Mouse (Mus musculus): ENCODE data around the gene Fate1. TPM values are rescaled to one million over a fixed set of nuclear protein-coding genes. Genes with fewer than 3 reads are reported as not detected.

The Fate1 gene
- total and polyA plus RNA-seq, 3 experiments = not detected

DNA sequence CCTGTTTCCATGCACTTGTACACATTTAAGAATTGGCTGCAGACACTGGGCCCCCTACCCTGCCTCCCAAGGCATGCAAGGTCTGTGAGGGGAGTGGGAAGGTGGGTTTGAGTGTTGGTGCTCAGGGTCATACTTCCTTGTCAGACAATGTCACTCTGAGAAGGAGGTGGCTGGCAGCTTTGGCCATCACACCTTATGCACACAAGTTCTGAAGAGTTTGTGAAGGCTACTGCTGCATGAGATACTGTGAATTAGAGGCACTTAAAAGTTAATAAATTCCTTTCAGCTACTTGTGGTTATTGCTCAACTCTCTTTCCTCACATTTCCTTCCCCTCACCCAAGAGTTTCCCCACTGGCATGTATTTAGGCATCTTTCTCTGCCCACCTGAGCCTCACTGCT, 37.1 kb downstream of the Fate1 start:
- H3K9ac ChIP-seq (ENCODE audit: control insufficient read depth, low read depth, low read length, poor library complexity, severe bottlenecking) = no peak overlapping the region
- no peaks in the 10 kb centered on the region for H3K27me3 ChIP-seq (ENCODE audit: control insufficient read depth in 1 of 2, insufficient read depth in 2 of 2, low read length in 2 of 2)
- no peaks in the 10 kb centered on the region for H3K4me1 ChIP-seq (ENCODE audit: control insufficient read depth in 1 of 2, insufficient read depth in 2 of 2, low read length in 2 of 2)
- no peak for TF ChIP-seq TCF12 (IDR thresholded peaks at IDR 0.05; ENCODE audit: low read depth, low read length)
- TF ChIP-seq CHD2 (IDR thresholded peaks at IDR 0.05; ENCODE audit: low read length) = no peak
- no peak for TF ChIP-seq CTCF (IDR thresholded peaks at IDR 0.05 in 2 of 3, conservative IDR thresholded peaks at IDR 0.05 in 1 of 3; ENCODE audit: control insufficient read depth in 1 of 3, insufficient read depth in 1 of 3, low read depth in 2 of 3, low read length in 3 of 3, poor library complexity in 1 of 3, severe bottlenecking in 1 of 3)
- TF ChIP-seq RCOR1 (IDR thresholded peaks at IDR 0.05; ENCODE audit: low read depth, low read length) = no peak
- TF ChIP-seq MEF2A (IDR thresholded peaks at IDR 0.05; ENCODE audit: extremely low read depth, insufficient replicate concordance, low read depth, low read length, poor library complexity, severe bottlenecking) = no peak
- TF ChIP-seq MAX (IDR thresholded peaks at IDR 0.05; ENCODE audit: low read length) = no peak
- no peak for TF ChIP-seq MYC (IDR thresholded peaks at IDR 0.05; ENCODE audit: low read depth, low read length)
- no peak for TF ChIP-seq SIN3A (IDR thresholded peaks at IDR 0.05; ENCODE audit: low read length)
- no peak for TF ChIP-seq MYB (IDR thresholded peaks at IDR 0.05; ENCODE audit: low read depth, low read length)
- no peak for TF ChIP-seq JUND (IDR thresholded peaks at IDR 0.05; ENCODE audit: low read depth, low read length)
- no peak for TF ChIP-seq MAFK (IDR thresholded peaks at IDR 0.05; ENCODE audit: borderline replicate concordance, low read depth, low read length)
- no peak for TF ChIP-seq USF1 (IDR thresholded peaks at IDR 0.05; ENCODE audit: low read depth, low read length)
- no peak for TF ChIP-seq HCFC1 (IDR thresholded peaks at IDR 0.05; ENCODE audit: low read depth, low read length)
- TF ChIP-seq MXI1 (IDR thresholded peaks at IDR 0.05; ENCODE audit: low read depth, low read length) = no peak
- H3K79me2 ChIP-seq (ENCODE audit: control insufficient read depth, insufficient read depth, low read length, poor library complexity) = no peaks in the 10 kb centered on the region
- no peaks in the 10 kb centered on the region for H3K36me3 ChIP-seq (ENCODE audit: control insufficient read depth in 1 of 2, insufficient read depth in 2 of 2, low read length in 2 of 2)
- no peak for DNase-seq (ENCODE audit: low read depth, low spot score)
- no peaks in the 10 kb centered on the region for H3K9me3 ChIP-seq (replicated peaks; ENCODE audit: insufficient read depth, low read length)
- H3K27ac ChIP-seq (ENCODE audit: control insufficient read depth, low read depth, low read length) = no peak overlapping the region
- no peak overlapping the region for H3K4me3 ChIP-seq (ENCODE audit: control insufficient read depth in 1 of 2, insufficient read depth in 1 of 2, low read depth in 2 of 2, low read length in 2 of 2)

DNA sequence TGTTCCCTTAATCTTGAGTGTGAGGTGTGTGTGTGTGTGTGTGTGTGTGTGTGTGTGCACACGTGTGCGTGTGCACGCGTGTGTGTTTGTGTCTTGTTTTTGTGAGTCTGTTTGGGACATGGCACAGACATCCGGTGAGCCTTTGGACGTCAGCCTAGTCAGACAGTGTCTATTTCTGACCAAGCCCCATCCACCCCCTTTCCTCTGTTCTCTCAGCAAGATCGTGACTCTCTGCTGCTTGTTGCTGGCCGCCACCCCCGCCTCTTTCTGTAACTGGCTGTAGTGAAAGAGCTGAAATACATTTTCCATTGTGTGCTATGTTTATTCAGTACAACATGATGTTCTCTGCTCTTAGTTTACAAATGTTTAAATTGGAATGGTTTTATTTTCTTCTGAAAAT, 39.5 kb downstream of the Fate1 start:
- no peaks in the 10 kb centered on the region for H3K9me3 ChIP-seq (replicated peaks; ENCODE audit: insufficient read depth, low read length)
- no peak for DNase-seq (ENCODE audit: low read depth, low spot score)
- H3K9ac ChIP-seq (ENCODE audit: control insufficient read depth, low read depth, low read length, poor library complexity, severe bottlenecking) = no peak overlapping the region
- TF ChIP-seq KAT2A (conservative IDR thresholded peaks at IDR 0.05; ENCODE audit: low read depth, low read length) (no peak), HCFC1 (IDR thresholded peaks at IDR 0.05; ENCODE audit: low read depth, low read length) (no peak), ZKSCAN1 (IDR thresholded peaks at IDR 0.05; ENCODE audit: low read depth, low read length) (no peak), ETS1 (IDR thresholded peaks at IDR 0.05; ENCODE audit: low read depth, low read length) (no peak), RAD21 (IDR thresholded peaks at IDR 0.05; ENCODE audit: low read depth, low read length) (no peak), MAX (IDR thresholded peaks at IDR 0.05; ENCODE audit: low read length) (no peak), TCF12 (IDR thresholded peaks at IDR 0.05; ENCODE audit: low read depth, low read length) (no peak), MXI1 (IDR thresholded peaks at IDR 0.05; ENCODE audit: low read depth, low read length) (no peak), CTCF (IDR thresholded peaks at IDR 0.05 in 2 of 3, conservative IDR thresholded peaks at IDR 0.05 in 1 of 3; ENCODE audit: control insufficient read depth in 1 of 3, insufficient read depth in 1 of 3, low read depth in 2 of 3, low read length in 3 of 3, poor library complexity in 1 of 3, severe bottlenecking in 1 of 3) (no peak), MEF2A (IDR thresholded peaks at IDR 0.05; ENCODE audit: extremely low read depth, insufficient replicate concordance, low read depth, low read length, poor library complexity, severe bottlenecking) (no peak), TBP (IDR thresholded peaks at IDR 0.05; ENCODE audit: low read depth, low read length) (no peak), EP300 (IDR thresholded peaks at IDR 0.05; ENCODE audit: low read depth in 1 of 2, low read length in 2 of 2) (no peak), USF1 (IDR thresholded peaks at IDR 0.05; ENCODE audit: low read depth, low read length) (no peak), ZMIZ1 (IDR thresholded peaks at IDR 0.05; ENCODE audit: low read depth, low read length) (no peak), ZNF384 (IDR thresholded peaks at IDR 0.05; ENCODE audit: low read depth, low read length) (no peak), POLR2A (IDR thresholded peaks at IDR 0.05; ENCODE audit: control insufficient read depth in 1 of 2, insufficient read depth in 1 of 2, low read depth in 1 of 2, low read length in 2 of 2, poor library complexity in 1 of 2) (no peak), MAZ (IDR thresholded peaks at IDR 0.05; ENCODE audit: low read depth, low read length) (no peak), SMC3 (IDR thresholded peaks at IDR 0.05; ENCODE audit: low read depth, low read length) (no peak), GABPA (IDR thresholded peaks at IDR 0.05; ENCODE audit: low read depth, low read length) (no peak)
- no peaks in the 10 kb centered on the region for H3K79me2 ChIP-seq (ENCODE audit: control insufficient read depth, insufficient read depth, low read length, poor library complexity)
- no peaks in the 10 kb centered on the region for H3K4me1 ChIP-seq (ENCODE audit: control insufficient read depth in 1 of 2, insufficient read depth in 2 of 2, low read length in 2 of 2)
- H3K36me3 ChIP-seq (ENCODE audit: control insufficient read depth in 1 of 2, insufficient read depth in 2 of 2, low read length in 2 of 2) = no peaks in the 10 kb centered on the region
- H3K4me3 ChIP-seq (ENCODE audit: control insufficient read depth in 1 of 2, insufficient read depth in 1 of 2, low read depth in 2 of 2, low read length in 2 of 2) = no peak overlapping the region
- H3K27me3 ChIP-seq (ENCODE audit: control insufficient read depth in 1 of 2, insufficient read depth in 2 of 2, low read length in 2 of 2) = no peaks in the 10 kb centered on the region
- H3K27ac ChIP-seq (ENCODE audit: control insufficient read depth, low read depth, low read length) = no peak overlapping the region
